Mouse (Mus musculus) left cerebral cortex, adult 18-20 months (tissue): ENCODE measurements around the gene Polq. TPM values are rescaled to one million over a fixed set of nuclear protein-coding genes. Genes with fewer than 3 reads are reported as not detected.

Source experiments
- DNase-seq, 2 experiments: peaks; one replicate each; pipeline ENCODE4 v3.0.0; 2021 to 2022; ENCODE audit warnings: low spot score in 2 of 2, mixed read lengths in 1 of 2
- long read RNA-seq, 2 experiments: library from polyadenylated mRNA; stranded (forward); transcript quantifications; one replicate each; pipeline ENCODE4 v2.0.0; 2021
- total RNA-seq, 2 experiments: library from RNA; stranded (reverse); gene quantifications; 2 replicates each; pipeline ENCODE4 v1.2.3; 2021

The Polq gene
- 1 to 10 TPM; 1.1 to 1.2 TPM for total RNA-seq
- long read RNA-seq, experiment 1, partial matches to known transcripts = 0 of 1 reads
- long read RNA-seq, experiment 1, other reads (novel, unspliced or antisense) = 1 of 1 reads
- long read RNA-seq, experiment 2 = 0 reads

DNA sequence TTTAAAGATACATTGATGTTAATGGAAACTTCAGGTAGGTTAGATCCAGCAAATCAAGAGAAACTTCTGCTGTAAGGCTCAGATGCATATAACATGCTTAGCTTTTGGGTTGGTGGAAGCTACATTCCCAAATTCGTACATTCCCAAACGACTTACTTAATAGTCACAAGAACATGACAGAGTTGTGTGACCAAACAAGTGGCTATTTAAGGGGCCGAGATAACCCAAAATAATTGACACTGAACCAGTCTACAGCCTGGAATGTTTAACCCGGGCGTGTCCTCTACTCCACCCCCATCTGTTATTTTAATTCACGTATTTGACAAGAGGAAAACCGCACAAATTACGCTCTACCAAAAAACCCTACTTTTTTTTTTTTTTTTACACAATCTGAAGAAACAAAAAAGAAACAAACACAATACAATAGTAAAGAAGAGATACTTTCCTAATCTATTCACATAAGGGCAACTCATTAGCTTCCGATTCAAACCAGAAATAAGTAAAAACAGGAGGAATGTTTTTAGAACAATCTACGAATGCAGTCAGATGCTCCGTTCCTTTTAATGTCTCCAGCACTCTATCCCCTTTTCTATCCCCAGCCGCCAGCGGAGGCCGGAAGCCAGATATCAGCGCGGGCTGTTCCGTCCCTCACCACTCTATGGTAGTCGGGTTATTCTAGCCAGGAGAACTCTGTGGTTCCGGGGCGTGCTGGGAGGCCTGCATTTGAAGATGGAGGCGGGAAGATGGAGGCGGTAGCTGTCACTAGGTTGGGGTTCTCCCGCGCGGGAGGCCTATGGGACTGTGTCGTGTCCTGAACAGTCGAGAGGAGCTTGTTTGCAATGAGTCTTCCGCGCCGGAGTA, at the start of gene Polq:
TSS of gene Polq (plus strand) at position 726 of the 861 bp plus-strand sequence.
- peak; percentile 92 to 94 for DNase-seq

DNA sequence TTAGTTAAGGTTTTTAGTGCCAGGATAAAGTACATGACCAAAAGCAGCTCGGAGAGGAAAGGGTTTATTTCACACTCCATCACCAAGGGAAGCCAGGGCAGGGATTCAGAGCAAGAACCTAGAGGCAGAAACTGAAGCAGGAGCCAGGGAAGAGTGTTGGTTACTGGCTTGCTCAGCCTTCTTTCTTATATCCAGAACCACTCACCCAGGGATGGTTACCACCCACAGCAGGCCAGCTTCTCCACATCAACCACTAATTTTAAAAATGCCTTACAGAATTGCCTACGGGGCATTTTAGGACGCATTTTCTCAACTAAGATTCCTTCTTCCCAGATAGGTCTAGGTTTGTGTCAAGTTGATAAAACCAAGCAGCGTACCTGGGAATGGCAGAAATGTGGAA, 48.2 kb upstream of the Polq start:
- no peak for DNase-seq

DNA sequence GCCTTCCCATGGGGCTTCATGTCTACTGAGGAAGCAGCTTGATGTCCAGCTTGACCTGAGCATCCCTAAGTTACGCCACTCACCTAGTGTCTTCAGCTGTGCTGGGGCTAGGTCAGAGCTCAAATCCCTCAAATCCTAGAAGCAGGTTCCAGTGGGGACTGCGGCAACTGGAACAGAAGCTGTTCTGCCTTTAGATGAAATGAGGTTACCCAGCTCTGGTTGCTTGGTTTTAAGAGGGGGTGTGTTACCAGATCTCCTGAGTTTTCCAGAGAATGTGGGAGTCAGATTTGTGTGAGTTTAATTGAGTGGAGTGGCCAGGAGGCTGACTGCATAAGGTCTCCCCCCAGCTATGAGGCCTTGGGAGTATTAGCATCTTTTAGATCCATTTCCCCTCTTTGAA, 32.5 kb upstream of the Polq start:
- DNase-seq = no peak

DNA sequence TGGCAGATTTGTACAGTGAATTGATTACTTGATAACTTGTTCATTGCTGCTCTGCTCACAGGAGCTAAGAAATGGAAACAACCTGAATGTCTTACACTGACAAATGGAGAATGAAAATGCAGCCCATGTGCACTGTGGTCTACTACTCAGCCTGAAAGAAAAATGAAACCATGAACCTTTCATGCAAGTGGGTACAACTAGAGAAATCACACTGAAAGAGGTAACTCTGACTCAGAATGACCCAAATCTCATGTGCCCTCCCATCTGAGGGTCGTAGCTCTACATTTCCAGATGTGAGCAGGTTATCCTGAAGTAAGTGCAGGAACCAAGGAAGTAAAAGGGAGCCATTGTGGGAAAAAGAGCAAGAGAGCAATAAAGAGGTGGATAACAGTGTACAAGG, 27.8 kb upstream of the Polq start:
- no peak for DNase-seq

DNA sequence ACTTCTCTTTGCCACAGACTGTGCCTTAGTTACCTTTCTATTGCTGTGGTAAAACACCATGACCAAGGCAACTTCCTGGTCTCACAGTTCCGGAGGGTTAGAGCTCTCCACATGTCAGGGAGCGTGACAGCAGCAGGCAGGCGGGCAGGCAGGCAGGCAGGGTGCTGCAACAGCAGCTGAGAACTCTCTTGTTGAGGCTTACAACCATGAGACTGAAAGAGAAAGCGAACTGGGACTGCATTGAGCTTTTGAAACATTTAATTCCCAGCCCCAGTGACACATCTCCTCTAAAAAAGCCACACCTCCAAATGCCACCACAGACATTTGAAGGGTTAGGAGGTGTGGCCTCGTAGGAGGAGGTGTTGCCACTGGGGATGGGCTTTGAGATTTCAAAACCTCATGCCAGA, 25.9 kb upstream of the Polq start:
- no peak for DNase-seq

DNA sequence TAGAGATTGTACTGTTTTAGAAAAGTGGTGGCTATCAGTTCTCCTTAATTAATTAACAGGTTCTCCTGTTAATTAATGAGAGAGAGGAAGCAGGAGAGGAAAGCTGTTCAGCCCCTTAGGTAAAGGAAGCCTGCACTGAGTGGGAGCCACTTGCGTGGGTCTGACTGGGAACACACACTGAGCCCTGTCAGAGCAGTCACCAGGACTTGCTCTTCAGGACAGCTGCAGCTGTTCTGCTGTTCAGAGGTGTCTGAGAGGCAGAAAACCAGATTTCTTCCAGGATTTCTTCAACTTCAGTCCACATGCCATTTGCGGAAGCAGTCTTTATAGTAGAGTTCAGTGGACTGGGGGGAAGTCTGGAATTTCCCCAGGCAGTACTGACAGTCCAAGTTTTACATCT, 24.2 kb upstream of the Polq start:
- no peak for DNase-seq

DNA sequence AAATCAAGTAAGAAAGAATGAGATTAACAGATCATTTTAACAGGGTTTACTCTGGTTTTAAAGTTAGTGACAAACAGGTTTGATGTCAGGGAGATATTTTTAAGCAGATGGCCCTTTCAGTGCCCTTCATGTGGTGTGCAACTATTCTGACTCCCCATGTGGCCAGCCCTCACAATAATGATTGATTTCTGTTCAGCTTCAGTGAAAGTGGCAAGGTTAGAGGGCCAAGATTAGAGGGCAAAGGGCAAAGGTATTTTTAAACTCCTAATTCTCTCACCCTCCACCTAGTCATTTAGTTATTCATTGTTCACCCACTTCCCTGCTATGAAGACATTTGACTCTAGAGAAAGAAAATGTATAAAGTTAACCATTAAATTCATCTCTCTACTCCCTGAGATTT, 23.5 kb upstream of the Polq start:
- DNase-seq = no peak

DNA sequence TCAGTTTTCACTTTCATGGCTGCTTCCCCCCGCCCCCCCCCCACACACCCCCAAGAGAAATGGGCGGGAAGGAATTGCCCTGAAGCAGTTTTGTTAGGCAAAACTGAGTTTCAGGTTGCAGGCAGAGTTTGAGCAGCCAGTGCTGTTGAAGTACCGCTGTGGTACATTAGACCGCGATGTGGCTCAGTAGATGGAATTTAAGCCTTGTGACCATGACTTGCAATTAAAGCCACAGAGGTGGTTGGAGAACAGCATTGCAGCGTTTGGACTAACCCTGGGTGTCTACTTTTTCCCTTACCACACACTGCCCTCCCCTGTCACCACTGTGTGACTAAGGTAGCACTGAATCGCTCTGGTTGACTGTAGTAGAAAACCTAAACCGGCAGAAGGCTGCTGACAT, 22.1 kb upstream of the Polq start:
- no peak for DNase-seq

DNA sequence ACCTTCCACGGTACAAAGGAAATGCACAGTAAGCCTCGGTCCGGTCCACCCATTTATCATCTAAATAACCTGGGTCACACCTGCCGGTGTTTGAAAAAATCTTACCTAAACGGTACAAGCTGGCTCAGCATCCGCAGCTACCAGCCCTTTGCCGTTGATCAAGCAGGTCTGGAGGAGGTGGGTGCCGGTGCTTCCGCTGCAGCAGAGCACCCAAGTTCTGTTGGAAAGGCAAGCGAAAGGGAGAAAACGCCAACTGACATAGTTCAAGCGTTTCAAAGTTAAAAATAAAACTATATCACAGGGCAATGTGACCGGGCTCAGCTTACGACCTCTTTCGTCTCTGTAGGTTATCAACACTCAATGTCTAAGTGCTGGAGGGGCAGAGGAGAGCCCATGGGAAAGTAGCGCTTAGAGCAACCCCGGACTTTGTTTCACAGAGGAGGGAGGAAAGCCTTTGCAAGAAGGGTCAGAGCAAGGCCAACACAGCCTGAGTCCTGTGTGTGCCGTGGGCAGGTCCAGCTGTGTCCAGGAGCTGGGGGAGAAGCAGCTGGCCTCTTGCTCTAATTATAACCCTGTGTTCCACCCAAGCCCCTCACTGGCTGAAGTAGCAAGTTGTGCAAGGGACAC, 21.5 kb upstream of the Polq start, which contains the start of gene Fbxo40:
TSS of gene Fbxo40 (minus strand) at position 469 of the 627 bp plus-strand sequence.
- no peak for DNase-seq

DNA sequence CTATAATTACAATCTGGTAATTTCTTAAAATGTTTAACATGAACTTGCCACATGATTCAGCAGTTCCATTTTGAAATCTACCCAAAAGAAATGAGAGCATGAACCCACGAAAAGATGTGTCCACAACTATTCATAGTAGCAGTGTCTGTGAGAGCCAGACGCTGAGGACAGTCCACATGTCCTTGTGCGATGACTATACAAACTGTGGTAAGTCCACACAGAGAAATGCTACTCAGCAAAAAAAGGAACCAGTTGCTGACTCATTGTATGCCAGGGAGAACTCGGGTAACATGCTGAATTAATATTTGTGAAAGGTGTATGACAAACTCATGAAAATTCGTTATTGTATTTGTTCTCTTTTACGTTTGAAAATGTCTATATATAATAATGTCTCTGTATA, 13.9 kb upstream of the Polq start:
- no peak for DNase-seq

DNA sequence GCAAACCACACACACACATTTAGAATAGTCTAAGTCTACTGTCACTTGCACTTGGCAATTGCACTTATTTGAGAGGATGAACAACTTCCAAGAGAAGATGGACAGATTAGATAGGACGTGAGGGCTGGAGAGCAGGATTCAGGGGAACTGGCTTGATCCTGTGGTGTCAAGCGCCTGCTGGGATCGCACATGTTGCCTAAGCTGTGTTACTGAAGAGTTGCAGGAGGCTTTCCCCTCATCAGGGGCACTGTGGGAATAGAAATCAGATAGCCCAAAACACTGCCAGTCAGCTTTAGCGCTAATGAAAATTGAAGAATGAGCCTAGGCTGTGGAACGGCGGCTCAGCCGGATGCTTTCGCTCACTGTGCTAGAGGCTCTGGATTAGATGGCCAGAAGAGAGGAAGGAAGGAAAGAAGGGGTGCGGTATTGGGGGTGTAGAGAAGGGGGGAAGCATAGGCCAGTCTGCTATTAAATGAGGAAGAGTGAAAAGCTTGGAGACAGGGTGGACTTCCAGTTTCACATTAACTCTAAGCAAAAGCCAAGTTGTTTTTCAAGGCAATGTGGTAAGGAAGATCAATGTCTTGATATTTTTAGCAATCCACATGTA, 12.1 kb upstream of the Polq start:
- no peak for DNase-seq

DNA sequence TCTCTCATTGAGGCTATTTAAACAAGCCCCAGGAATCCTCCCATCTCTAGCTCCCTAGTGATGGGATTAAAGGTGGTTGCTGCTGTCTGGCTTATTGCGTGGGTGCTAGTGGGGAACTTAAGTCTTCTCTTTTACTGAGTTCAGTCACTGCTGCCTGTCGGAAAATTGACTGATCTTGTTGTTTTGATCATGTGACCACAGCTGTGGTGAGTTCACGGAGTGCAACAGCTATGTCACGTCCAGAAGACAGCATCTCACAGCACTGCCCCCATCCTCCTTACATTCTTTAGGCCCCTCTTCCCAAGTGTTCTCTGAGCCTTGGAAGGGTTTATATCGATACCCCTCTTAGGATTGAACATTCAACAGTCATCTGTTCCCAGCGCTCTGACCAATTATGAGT, 2.3 kb upstream of the Polq start:
- no peak for DNase-seq

DNA sequence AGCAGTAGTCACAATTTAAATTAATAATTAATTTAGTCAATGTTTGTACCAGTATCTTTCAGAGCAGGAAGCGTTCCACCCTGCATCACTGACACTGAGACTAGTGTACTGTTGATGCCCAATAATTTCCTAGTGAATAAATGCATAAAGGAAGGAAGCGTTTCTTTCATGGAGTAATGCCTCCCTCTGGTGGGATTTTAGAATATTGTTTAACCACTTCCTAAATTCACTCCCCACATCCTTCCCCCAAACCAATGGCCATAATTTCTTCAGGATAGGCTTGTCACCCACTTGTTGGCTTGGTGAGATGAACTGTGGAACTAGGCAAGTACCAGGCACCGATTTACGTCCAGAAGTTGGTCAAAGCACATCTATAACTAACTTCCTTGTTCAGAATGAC, 1.2 kb upstream of the Polq start:
- peak; percentile 20 to 21 for DNase-seq

DNA sequence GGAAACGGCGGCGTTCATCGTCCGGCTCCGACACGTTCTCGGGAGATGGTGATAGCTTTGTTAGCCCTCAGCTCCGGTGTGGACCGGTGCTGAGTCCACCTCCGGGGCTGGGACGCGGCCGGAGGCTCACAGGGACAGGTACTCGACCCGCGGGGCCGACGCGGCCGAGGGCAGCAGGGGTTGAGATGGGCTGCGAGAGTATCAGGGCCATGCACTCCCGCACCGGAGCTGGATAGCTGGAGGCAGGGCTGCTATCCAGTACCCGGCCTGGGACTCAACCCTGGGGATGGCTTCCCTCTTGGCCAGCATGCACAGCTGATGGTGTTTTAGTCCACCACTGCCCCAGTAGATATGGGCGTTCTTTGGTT, 320 bp downstream of the Polq start:
- no peak for DNase-seq

DNA sequence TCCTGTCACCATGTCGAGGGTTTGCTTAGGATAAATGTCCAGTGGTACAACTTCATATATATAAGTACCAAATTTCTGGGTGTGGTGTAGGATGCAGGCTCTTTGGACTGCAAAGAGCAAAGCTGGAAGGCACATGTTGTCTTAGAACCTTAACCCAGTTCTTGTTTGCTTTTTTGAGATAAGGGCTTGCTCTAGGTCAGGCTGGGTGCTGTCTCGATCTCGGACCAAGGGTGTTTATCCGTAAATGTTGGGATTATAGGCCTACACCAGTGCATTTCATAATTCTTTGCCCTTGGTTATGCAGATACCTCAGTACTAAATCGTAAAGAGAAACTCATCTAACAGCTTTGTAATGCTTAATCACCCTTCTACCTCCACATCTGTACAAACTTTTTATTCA, 750 bp downstream of the Polq start:
- no peak for DNase-seq

DNA sequence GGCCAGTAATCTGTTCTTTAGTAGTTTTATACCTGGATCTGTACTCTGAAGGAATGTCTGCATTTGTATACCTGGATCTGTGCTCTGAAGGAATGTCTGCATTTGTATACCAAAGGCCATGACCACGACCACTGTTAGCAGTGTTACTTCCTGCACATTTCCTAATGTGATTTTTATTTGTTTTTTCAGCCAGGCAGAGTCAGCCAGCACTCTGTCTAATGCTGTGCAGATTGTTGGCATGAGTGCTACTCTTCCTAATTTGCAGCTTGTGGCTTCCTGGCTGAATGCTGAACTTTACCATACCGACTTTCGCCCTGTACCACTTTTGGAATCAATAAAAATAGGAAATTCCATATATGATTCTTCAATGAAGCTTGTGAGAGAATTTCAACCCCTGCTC, 16.0 kb downstream of the Polq start:
- no peak for DNase-seq

DNA sequence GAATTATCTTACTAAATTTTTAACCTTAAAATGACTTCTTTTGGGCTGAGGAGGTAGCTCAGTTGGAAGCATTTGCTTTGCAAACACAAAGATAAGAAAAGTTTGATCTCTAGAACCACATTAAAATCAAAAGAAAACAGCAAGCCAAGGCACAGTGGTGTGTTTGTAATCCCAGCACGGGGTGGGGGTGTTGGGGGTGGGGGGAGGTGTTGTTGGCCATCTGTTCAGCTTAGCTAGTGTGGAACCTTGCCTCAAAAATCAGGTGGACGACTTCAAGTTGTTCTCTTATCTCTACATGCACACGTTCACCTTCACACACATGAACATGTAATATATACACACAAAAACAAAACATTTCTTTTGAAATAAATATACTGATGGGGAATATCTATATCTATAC, 20.4 kb downstream of the Polq start:
- no peak for DNase-seq

DNA sequence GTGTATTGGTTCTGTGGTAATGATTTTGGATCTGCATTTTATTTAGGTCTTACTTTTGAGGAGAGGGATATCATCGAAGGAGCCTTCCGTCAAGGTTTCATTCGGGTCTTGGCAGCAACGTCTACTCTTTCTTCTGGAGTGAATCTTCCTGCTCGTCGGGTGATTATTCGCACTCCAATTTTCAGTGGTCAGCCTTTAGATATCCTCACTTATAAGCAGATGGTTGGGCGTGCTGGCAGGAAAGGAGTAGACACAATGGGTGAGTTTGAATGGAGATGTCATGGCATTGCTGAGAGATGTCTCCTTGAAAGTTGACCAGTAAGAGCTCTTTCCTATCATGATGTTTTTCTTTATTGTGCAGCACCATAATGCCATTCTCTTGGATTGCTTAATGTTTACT, 23.2 kb downstream of the Polq start:
- no peak for DNase-seq

DNA sequence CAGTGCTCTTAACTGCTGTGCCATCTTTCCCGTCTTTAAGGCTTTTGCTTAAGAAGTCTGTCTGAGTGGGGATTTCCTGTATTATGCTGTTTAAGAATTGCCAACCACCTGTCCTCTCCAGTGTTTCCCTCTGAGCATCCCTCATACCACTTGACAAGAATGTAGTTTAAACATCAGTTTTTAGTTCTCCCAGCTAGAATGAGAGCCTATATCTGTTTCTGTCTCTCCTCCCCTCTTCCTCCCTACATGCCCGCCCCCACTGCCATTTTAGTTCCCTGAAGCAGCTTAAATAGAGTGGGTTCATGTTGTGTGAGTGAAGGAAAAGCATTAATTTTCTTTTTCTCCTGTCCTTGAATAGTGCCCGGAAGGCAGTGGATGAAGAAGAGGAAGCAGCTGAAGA, 48.0 kb downstream of the Polq start:
- DNase-seq = peak in 1 of 2 experiments; percentile 25

DNA sequence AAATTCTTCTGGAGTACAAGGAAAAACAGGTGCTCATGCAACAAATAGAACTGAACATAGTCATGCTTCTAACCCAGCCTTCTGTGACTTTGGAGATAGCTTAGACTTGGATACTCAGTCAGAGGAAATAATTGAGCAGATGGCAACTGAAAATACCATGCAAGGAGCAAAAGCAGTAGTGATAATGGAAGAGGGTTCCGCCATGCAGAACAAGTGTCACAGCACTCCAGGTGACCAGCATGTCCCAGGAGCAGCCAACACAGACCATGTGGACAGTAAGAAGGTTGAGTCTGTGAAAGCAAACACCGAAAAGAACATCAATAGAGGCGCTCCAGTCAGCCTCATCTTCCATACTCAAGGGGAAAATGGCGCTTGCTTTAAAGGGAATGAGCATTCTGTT, 49.7 kb downstream of the Polq start:
- DNase-seq = no peak

DNA sequence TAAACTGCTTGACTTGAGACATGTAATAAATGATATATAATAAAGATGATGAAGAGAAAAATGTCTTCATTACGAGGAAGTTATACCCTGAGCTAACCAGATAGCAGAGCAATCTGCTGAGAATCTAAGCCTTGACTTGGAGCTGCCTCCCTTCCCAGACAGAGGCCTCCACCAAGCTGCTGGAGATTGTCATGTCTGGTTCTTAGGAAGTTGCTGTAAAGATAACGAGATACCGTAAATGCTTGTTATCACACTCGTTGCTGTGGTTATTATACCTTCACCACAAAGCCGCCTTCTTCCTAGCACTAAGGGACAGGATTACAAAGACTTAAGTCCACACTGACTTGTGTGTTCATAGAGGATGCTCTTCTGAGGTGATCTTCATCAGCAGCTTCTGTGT, 60.8 kb downstream of the Polq start:
- no peak for DNase-seq

DNA sequence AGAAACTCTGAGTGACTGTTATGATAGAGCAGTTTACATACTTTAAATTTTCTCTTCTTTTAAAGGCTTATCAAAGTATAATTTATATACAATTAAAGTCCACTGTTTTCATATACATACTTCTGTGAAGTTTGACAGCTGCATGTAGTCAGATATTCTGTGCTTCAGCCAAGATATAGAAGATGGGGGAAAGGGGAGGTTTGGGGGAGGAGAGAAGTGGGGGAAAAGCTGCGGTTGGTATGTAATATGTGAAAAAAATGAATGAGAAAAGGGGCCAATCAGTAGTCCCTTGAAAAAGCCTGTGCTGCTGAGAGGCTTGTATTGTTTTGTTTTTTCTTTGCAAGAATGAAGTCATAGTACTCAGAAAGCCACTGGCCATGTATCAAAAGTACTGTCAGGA, 78.1 kb downstream of the Polq start:
- no peak for DNase-seq
